Mouse (Mus musculus): ENCODE measurements at regions not wholly inside any gene's neighbourhood (a gene's known extent, or its start where the extent isn't known, plus 50 kb on each side); places are given as distances from the start of the nearest gene placed in this dataset.

DNA sequence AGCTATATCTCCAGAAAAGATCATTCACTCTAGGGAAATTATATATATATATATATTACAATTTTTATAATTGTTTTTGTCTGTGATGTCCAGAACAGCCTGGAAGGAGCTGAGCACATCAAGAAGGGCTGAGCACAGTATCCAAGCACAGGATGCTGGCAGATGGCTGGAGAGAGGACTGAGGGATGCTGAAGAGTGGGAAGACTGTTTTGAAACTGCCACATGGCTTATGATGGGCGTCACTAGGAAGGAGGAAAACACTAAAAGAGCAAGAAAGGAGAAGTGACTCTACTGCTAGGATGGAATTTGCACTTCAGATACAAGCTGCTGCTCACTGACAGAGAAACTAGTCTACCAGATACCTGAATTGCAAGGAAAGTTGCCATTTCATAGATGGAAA lies 50.4 kb upstream of the Atg10 start:
- no peak for DNase-seq

DNA sequence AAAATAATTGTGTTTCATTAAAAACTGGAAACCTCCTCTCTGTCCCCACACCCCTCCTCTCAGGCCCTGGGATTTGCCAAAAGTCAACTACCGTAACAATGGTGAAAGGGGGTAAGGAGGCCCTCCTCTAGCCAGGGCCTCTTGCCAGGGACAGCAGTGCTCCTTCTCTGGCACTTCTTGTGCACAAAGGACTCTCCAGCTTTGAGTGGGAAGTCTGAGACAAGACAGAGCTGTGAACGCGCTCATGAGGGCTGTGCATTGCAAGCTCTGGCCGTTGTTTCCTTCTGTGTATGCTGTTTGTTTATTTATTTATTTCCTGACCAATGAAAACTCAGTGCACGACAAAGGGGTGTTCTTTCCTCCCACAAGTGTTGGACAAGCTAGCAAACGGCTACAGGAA lies 50.8 kb upstream of the Atg10 start:
- DNase-seq, result no peak

DNA sequence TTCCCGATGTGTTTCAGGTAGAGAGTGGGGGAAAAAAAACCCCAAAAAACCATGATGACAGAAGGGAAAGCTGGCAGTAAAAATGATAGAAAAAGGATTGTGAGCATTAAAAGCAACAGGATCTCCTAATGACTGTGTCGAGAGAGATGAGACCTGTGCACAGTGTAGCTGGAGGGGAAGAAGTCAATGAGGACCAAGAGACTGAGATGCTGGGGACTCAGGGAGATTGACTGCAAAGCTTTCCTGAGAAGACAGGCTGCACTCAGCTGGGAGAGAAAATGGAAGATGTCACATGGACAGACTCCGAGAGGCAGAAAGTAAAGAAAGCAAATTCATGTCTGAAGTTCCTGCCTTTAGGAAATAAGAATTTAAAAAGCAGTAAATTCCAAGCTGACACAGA lies 55.7 kb upstream of the Atg10 start:
- DNase-seq, result no peak

DNA sequence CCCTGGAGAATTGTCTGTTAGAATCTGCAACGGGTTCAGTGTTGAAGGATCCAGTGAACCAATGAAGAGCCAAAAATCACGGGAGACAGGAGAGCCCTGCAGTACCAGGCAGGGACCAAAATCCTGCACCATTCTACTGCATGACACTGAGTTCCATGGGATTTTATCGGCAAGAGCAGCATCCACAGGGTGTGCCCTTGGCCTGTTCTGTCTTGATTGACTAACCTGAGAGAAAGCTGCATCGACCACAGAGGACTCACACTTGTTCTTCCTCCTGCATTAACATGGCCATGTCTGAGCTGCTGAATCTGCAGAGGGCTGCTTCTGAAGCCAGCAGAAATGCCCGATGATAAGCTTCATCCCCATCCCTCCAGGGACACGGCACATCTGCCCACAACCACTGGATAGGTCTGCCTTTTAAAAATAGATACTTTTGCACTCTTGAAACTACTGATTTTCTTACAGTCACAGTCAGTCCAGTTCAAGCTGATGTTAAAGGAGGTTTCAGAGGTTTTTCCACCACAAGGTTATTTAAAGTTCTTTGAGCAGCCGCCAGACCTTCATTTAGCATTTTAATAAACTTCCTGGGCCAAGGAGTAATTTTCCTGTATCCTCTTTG lies 71.9 kb upstream of the Atg10 start:
- no peak for DNase-seq

DNA sequence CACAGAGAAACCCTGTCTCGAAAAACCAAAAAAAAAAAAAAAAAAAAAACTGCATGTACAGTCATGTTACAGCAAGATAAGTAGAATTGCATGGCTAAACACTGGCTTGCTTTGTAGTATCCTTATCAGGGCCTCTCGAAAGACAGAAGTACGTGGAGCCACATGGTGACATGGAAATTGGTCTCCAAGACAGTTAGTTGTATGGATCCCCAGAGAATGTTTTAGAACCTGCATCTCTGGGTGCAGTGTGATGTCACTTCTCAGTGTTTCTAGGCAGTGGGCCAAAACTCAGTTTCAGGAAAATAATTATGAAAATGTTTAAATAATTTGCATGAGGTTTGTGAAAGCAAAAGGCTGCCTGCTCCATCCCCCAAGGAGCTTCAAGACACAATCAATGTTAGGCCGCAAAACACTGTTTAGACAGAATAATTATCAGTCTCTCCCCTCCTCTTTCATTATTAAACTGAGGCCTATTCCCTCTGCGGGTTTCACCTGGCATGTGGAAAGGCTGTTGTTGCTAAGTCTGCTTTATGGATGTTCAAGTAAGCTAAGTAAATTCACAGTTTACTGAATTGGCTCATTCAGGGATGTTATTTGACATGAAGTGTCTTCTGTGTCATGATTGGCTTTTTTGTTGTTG lies 72.9 kb upstream of the Atg10 start:
- no peak for DNase-seq

DNA sequence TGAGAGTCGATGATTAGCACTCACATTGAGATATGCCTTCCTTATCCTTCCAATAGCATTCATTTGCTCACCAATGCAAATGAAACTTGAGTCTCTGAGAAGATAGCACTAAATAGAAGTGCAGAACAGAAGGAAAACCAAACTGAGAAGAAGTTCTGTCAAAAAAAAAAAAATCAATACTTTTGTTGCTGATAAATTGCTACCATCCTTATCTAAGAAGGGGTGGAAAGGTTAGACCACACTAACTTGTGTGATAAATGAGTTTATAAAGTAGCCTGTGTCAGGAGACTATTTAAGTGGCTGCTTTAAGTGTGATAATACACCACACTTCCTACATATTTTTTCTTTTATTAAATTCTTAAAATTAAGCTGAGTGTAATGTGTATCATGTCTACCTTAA lies 78.1 kb upstream of the Atg10 start:
- DNase-seq, result no peak

DNA sequence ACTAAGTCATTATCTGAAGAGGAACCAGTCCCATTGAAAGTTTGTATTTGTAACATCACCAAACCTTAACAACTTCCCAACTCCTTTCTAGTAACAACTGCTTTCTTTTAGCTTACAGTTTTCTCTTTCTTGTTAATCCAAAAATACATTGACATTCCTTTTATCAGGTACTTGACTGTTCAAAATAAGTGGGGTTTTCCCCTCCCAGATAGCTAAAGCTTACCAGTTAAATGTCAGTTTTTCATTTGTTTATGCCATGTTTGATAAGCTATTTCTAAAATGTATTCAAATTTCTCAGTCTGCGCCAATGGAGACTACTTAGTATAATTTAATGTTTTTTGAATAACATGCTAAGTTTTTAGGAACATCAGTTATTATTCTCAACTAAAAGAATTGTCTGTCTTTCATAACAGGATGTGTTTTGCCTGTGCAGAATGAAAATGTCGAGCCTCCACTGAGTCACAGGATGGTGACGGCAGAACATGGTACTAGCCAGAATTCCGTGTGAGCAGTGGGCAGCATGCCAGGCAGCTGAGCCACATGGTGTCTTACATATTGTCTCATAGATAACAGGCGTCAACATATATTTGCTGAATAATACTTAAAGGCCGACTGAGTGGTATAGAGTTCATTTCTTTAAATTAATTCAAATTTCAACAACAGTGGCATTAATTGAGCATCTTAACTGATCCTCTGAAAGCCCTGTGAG lies 82.1 kb upstream of the Atg10 start:
- DNase-seq, result no peak

DNA sequence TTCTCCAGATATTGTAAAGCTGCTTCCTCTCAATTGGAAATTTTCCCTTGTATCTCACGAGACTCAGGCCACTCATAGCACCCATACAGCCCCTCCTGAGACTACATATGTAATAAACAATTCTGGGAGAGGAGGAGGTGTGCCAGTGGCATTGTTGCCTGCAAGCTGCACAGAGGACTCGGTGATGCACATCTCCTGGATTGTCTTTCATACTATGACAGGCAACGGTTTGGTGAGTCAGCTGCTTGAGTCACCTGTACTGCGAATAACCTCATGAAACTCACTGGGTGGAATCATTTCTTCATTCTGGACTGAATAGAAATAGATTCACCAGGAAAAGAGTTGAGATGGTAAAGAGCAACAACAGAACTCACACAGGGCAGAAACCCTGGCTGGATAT lies 82.8 kb upstream of the Atg10 start:
- DNase-seq, result no peak

DNA sequence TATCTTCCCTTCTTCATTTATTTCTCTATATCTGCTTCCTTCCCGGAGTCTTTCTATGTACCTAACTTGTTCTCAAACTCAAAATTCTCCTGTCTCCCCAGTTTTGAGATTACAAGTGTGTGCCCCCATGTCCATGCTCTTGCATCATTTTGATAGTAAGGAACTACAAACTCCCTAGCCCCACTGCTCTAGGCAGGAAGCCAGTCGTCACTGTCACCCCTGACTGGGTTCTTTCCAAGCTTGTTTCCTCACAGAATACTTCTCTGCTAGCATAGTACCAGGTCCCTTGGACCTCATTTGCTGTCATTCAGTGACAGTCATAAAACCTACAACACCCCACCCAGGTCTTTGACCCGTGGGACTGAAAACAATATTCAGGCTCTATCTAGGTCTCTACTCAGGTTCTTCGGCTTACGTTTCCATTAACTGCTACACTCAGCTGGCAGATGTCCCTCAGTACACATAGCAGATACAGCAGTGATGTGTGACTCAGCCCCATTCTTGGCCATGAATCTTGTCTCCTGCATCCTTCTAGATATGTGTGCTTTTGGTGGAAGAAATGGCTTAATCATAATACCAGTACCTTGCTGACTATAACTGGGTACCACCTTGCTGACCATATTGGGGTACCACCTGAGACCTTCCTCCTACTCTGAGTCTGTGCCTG lies 89.3 kb upstream of the Atg10 start:
- no peak for DNase-seq

DNA sequence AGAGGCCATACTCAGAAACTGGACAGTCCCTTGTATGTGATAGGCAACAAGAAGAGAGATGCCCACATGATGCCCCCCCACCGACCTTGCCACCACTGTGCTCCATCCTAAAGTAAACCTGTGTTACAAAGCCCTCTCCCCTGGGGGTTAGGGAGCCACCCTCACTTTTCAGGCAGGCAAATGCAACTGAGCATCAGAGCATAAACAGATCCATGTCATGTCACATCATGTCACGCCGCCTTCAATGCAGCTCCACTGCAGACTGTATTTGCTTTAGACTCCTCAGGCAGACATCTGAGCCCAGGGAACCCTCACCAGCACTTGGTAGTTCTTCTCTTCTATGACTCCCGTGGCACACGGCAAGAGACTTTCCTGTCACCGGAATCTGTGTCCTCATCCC lies 98.6 kb upstream of the Atg10 start:
- DNase-seq, result no peak

DNA sequence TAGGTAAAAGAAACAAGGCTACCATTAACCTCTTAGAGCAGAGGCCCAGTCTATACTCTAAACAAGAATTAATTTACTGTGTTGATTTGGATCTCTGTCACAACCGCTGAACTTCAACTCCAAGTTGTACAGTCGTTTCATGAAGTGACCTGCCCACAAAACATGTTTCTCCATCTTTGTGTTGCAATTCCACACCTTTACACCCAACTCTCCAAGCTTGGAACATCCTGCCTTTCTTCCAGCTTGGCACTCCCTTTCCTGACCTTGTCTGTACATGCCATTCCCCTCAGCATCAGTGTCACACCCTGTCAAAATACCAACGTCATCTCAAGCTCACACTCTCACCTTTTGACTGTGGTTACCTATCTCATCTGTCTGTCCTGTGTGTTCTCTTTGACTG lies 103.1 kb upstream of the Atg10 start:
- no peak for DNase-seq

DNA sequence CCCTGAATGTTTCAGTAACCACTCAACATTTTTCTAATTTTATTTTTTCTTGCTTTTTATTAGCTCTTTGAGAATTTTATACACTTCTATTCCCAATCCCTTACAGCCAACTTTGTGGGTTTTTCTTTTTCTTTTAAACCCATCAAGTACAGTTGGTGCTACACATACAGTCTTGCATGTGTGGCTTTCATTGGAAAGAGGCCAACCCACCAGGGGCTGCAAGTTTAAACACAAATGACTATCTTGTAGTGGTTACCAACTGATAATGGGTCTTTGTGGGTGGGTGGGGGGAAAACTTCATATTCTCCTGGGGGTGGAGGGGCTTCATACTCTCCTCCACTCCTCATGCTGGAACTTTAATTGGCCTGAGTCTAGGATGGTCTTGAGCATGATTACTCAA lies 110.5 kb upstream of the Atg10 start:
- DNase-seq, result no peak

DNA sequence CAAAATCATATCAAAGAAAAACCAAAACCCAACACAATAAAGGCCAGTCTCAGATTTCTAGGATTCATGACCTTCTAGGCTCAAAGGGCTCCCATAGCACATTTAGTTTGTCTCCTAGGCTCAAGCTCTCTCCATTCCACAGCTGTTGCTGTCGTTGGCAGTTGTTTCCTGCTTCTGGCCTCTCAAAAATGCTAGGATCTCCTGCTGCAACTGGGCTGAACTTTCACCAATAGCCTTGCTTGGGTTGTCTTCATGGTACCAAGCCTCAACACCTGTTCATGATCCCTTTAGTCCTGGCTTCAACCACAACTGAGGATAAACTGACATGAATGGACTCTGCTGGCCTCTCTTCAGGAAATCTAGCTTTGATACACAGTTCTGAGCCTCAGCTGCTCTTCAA lies 115.9 kb upstream of the Ssbp2 start:
- DNase-seq, result no peak

DNA sequence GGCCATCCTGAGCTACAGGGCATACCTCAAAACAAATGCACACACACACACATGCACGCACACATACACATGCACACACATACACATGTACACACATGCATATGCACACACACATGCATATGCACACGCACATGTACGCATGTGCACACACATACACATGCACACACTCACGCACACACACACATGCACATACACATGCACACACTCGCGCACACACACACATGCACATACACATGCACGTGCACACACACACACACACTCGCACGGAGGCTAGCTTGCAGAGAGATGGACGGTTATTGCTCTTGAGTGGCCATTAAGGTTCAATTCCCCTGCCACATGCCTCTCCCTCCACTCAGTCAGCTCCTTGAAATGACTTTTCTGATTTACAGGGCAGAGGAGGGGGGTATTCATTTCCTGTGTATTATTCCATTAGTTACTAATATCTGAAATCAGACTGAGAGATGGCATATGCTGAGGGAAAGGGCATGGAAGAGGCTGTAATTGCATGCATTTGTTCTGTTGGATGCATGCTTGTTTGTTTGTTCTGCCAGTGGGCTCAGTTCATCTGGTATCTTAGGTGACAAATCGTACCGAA lies 111.5 kb upstream of the Ssbp2 start:
- no peak for DNase-seq

DNA sequence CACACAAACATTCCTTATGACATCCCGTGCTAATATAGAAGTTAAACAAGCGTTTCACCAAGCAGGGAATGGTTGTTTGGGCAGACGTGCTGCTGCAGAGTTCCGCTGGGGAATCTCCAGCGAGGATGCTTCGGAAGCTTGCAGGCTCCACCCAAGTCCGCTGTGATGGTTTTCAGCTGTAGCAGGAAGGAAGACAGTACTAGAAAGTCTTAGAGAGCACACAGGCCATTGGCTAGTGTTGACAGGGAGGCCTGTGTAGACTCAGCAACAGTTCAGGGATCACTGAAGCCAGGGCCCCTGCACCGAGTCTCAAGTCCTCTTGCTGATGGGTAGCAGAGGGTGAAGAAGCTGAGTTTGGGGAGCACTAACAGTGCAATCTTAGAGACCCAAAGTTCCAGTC lies 107.8 kb upstream of the Ssbp2 start:
- no peak for DNase-seq

DNA sequence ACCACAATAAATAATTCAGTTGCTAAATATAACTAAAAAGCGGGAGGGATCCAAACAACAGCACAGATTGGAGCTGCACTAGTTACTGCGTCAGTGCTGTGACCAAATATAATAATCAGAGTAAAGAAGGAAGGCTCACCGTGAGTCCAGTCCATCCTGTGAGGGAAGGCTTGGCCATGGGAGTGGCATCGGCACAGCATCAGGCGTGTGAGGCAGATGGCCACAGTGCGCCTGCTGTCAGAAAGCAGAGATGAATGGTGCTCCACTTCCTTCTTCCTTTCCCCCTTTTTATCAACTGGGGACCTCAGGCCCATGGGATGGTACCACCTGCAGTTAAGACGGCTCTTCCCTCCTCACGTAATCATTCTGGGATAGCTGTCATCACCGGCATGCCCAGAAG lies 103.6 kb upstream of the Ssbp2 start:
- no peak for DNase-seq

DNA sequence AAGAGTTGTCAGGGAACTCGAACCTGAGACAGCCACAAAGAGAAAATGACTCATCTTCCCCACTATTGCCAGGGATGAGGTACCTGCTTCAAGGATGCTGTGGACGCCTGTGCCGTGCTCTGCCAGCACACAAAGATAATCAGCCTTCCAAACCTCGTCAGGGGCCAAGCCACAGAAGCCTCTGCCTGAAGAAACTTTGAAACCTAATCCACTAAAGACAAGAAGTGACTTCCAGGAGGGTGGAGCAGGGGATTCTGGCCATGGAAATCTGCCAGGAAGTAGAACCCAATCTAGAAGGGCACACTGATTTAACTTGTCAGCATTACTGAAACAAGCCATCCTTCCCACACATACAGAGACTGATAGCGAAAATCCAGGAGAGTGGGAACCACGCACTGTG lies 100.0 kb upstream of the Ssbp2 start:
- DNase-seq, result no peak

DNA sequence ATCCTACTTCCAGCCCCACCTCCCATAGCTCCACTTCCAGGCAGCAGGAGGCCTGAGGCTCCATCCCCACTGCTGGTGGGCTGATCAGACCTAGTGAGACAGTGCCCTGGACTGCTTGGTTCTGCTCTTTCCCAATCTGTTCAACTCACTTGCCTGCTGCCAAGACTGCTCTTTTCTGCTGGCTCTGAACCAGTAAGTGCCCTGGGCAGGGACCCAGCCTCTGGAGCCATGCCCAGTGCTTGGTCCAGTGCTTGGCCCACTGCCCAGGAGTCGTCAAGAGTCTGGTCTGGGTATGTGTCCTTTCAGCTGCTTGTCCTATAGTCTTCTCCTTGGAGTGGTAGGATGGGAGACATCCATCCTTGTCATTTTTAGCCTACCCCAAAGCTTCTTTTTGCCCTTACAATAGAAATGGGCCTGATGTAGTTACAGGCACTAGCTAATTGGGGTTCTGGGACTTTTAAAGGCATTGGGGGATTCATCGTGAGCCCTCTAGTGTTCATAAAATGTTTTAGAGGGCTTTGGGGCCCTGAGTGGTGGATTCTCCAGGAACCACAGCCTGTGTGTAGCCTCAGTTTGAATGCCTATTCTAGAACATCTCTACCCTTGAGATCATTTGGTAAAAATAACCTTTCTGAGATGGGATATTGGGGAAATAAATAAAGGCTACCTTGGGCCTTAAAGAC lies 94.7 kb upstream of the Ssbp2 start:
- peak; percentile 8 to 18 for DNase-seq

DNA sequence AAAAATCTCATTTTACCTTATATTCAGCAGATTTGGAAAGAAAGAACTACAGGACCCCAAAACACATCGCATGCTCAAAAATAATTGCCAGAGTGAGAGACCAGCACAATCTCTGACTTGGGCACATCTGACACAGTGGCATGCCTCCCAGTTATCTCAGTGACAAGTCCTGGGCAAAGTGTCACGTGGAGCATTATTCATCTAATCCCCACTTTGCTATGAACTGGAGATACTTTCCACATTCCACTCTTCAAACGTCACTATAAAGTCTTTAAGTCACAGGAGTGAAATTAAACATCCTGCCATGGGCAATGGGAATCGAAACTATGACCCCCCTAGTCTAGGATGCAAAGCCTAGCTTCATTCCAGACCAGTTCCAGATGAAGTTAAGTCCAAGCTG lies 93.5 kb upstream of the Ssbp2 start:
- no peak for DNase-seq

DNA sequence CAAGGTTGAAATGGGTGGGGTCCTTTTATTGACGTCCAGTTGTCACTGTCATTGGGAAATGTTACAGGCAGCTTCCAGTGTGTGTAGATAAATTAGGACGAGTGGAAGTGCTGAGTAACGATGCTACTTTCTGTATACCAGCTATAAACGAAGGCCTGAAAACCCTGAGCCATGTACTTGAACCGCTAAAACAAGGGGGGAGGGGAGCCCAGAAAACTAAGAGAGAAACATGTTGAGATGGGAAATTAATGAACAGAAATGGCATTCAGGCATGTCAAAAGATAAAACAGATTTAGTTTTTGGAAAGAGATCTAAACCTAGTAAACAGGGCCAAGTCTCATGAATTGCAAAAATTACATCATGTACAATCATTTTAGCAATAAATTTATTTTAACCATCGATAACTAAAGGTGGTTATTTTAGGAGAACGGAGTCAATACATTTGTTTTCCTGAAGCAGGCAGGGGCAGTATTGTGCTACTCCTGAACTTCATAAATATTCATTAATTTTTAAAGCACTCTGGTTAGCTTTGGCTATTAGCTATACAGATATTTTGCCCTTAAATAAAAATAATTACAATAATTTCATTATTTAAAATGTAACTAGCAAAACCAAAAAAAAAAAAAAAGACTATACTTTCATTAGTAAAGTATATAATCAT lies 92.1 kb upstream of the Ssbp2 start:
- no peak for DNase-seq

DNA sequence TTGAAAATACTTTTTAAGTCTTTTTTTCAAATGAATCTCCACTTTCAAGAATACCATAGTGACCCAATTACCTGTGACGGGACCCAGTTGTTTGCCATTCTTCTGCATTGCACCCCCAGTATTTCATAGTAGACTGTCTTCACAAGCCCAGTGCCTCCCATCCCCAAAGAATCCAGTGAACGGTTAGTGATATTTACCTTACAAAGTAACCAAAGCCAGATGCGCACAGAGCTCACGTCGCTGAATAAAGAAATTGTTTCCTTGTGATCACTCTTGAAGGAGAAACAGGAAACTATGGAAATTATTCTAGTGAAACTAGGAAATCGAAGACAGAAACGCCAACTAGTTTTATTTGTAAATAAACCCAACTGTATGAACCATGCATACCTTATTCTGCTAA lies 91.4 kb upstream of the Ssbp2 start:
- no peak for DNase-seq

DNA sequence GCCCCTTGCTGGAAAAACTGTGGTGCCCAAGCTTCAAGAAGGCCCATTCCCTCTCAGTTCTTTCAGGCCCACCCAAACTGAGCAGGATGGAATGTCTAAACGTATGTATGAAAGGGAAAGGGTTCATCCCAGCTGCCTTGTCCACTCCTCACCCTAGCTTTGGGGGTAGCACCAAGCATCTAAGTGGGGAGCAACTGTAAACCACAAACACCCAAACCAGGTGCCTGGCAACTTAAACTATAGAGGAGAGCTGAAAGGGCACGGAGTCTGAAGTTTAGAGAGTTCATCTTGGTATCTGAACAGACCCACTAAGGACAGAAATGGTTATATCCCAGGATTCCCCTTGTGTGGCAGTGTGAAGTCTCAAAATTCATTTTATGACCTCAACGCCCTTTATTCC lies 90.1 kb upstream of the Ssbp2 start:
- no peak for DNase-seq

DNA sequence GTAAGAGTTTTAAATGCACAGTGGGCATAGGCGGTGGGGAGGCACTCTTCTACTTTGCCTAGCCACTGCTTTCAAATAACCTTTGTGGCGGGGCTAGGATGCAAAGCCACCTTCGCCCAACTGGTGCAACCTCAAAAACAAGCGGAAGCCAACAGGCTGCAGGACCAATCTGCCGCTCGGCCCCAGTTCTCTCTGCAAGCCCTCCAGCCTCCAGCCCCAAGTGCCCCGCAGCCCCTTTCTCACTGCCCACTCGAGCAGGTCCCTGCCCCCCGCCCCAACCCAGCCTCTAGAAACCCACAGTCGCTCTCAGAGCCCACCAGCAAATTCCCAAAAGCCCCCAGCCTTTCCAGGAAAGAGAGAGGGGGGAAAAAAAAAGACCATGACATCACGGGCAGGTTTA lies 89.6 kb upstream of the Ssbp2 start:
- DNase-seq, result peak; percentile 26 to 55

Measured in spleen, adult 18-20 months (tissue).